In genomic region chr4:148746460-148747314, GRCm38 (mm10) we compare ENCODE assay signal across 15 mouse cellular contexts. TPM values are rescaled to one million over a fixed set of nuclear protein-coding genes. Genes with fewer than 3 reads are reported as not detected.
DNase-seq lines count a peak whose midpoint lies in the region; ATAC-seq and TF ChIP-seq lines count a peak whose summit lies in the region.
"Had no signal": no experiment of that assay in that cellular context is flagged by ENCODE, and none has a peak within 500 bp of the region (broad histone marks: within the 10 kb centered on the region; RNA-seq: fewer than 3 reads in every experiment).

No protein-coding gene starts in this region.

- H3K4me3 ChIP-seq in midbrain, embryonic 11.5 days (ENCODE audit: low read depth, low read length), result no peak overlapping the region
- no peak overlapping the region for H3K4me3 ChIP-seq in midbrain, embryonic 10.5 days
- H3K4me3 ChIP-seq in heart, embryonic 14.5 days (ENCODE audit: control insufficient read depth in 1 of 2, insufficient read depth in 1 of 2, low read depth in 1 of 2, low read length in 2 of 2), result peak overlapping the region; percentile 25 to 40
- no peak overlapping the region for H3K4me3 ChIP-seq in midbrain, embryonic 15.5 days
- H3K4me3 ChIP-seq in intestine, postnatal 0 days (ENCODE audit: low read depth, low read length), result no peak overlapping the region
- H3K4me3 ChIP-seq: lung, embryonic 15.5 days had no signal

- 52% methylated on average over 23 of the region's 23 CpGs for WGBS in midbrain, embryonic 11.5 days
- WGBS in midbrain, embryonic 10.5 days, result 63% methylated on average over 23 of the region's 23 CpGs
- WGBS in heart, embryonic 14.5 days, result 28% methylated on average over 23 of the region's 23 CpGs
- WGBS in midbrain, embryonic 15.5 days, result 40% methylated on average over 23 of the region's 23 CpGs
- 49% methylated on average over 23 of the region's 23 CpGs for WGBS in intestine, postnatal 0 days

- no peaks in the 10 kb centered on the region for H3K36me3 ChIP-seq in midbrain, embryonic 11.5 days (ENCODE audit: control insufficient read depth, insufficient read depth, low read length)
- H3K36me3 ChIP-seq in midbrain, embryonic 10.5 days, result no peaks in the 10 kb centered on the region
- H3K36me3 ChIP-seq in heart, embryonic 14.5 days (ENCODE audit: control insufficient read depth, insufficient read depth, low read length), result no peaks in the 10 kb centered on the region
- H3K36me3 ChIP-seq in midbrain, embryonic 15.5 days (replicated peaks), result no peaks in the 10 kb centered on the region
- no peaks in the 10 kb centered on the region for H3K36me3 ChIP-seq in intestine, postnatal 0 days (ENCODE audit: control insufficient read depth, insufficient read depth)
- H3K36me3 ChIP-seq: lung, embryonic 15.5 days had no signal

- 0 out of 2 replicates have a peak, but pooled peaks have one; percentile 9 for ATAC-seq in midbrain, embryonic 11.5 days (ENCODE audit: low FRiP score)
- 0 out of 2 replicates have a peak, but pooled peaks have one; percentile 17 for ATAC-seq in heart, embryonic 14.5 days (ENCODE audit: insufficient number of reproducible peaks, insufficient read depth, low FRiP score, low read depth)
- no peak for ATAC-seq in midbrain, embryonic 15.5 days (replicated peaks)
- no peak for ATAC-seq in intestine, postnatal 0 days
- ATAC-seq: forebrain, embryonic 16.5 days had no signal

- peak; percentile 44 for DNase-seq in embryo, embryonic 11 days
- no peak for DNase-seq in embryo, embryonic 9.5 days (ENCODE audit: extremely low spot score)
- DNase-seq in midbrain, embryonic 11.5 days (ENCODE audit: low spot score, missing footprints), result no peak
- no peak for DNase-seq in midbrain, embryonic 10.5 days (ENCODE audit: low spot score)
- no peak for DNase-seq in right cerebral cortex, adult 2 months (ENCODE audit: low spot score in 2 of 2)
- DNase-seq: cerebellum, adult 2 months; gastrocnemius, postnatal 14 days; kidney, postnatal 10 days; layer of hippocampus, postnatal 36 days; right cerebral cortex, postnatal 4 days had no signal

- H3K9me3 ChIP-seq in midbrain, embryonic 11.5 days (ENCODE audit: control insufficient read depth, low read length), result no peaks in the 10 kb centered on the region
- H3K9me3 ChIP-seq in midbrain, embryonic 10.5 days (replicated peaks), result no peaks in the 10 kb centered on the region
- no peaks in the 10 kb centered on the region for H3K9me3 ChIP-seq in heart, embryonic 14.5 days (ENCODE audit: control insufficient read depth, low read length)
- H3K9me3 ChIP-seq in midbrain, embryonic 15.5 days, result no peaks in the 10 kb centered on the region
- H3K9me3 ChIP-seq in intestine, postnatal 0 days (ENCODE audit: control insufficient read depth), result no peaks in the 10 kb centered on the region
- H3K9me3 ChIP-seq: lung, embryonic 15.5 days had no signal

- H3K4me2 ChIP-seq in midbrain, embryonic 11.5 days, result no peak overlapping the region
- H3K4me2 ChIP-seq in heart, embryonic 14.5 days (ENCODE audit: low read length), result peak overlapping the region; percentile 63
- no peak overlapping the region for H3K4me2 ChIP-seq in midbrain, embryonic 15.5 days
- no peak overlapping the region for H3K4me2 ChIP-seq in intestine, postnatal 0 days (replicated peaks; ENCODE audit: low read depth)
- H3K4me2 ChIP-seq: lung, embryonic 15.5 days had no signal

- peaks cover 6% of the 10 kb centered on the region; the same call in 1 of the 2 replicates for H3K4me1 ChIP-seq in midbrain, embryonic 11.5 days (ENCODE audit: control insufficient read depth, insufficient read depth, low read length)
- peaks cover 54% of the 10 kb centered on the region for H3K4me1 ChIP-seq in midbrain, embryonic 10.5 days
- H3K4me1 ChIP-seq in heart, embryonic 14.5 days (ENCODE audit: control insufficient read depth in 2 of 2, insufficient read depth in 2 of 2, low read length in 2 of 2), result peaks cover 26 to 52% of the 10 kb centered on the region in 2 experiments
- H3K4me1 ChIP-seq in midbrain, embryonic 15.5 days, result peaks cover 25% of the 10 kb centered on the region
- no peaks in the 10 kb centered on the region for H3K4me1 ChIP-seq in intestine, postnatal 0 days (replicated peaks; ENCODE audit: control insufficient read depth, insufficient read depth, low read length)

- H3K9ac ChIP-seq in midbrain, embryonic 11.5 days (ENCODE audit: low read length), result no peak overlapping the region
- peak overlapping the region; percentile 67 for H3K9ac ChIP-seq in heart, embryonic 14.5 days (ENCODE audit: low read length)
- H3K9ac ChIP-seq in midbrain, embryonic 15.5 days, result no peak overlapping the region
- H3K9ac ChIP-seq in intestine, postnatal 0 days (ENCODE audit: low read depth, low read length), result no peak overlapping the region; the same call in 1 of the 2 replicates
- H3K9ac ChIP-seq: lung, embryonic 15.5 days had no signal

- TF ChIP-seq CTCF in intestine, postnatal 0 days (IDR thresholded peaks at IDR 0.05; ENCODE audit: low read depth), result no peak

- peak overlapping the region; percentile 35; the same call in 1 of the 2 replicates for H3K27ac ChIP-seq in midbrain, embryonic 11.5 days (ENCODE audit: low read depth, low read length)
- no peak overlapping the region for H3K27ac ChIP-seq in midbrain, embryonic 10.5 days (replicated peaks)
- peak overlapping the region; percentile 94 for H3K27ac ChIP-seq in heart, embryonic 14.5 days (replicated peaks in 1 of 2; ENCODE audit: control insufficient read depth in 1 of 2, insufficient read depth in 1 of 2, low read depth in 2 of 2, low read length in 2 of 2)
- H3K27ac ChIP-seq in midbrain, embryonic 15.5 days, result 0 out of 2 replicates have a peak overlapping the region, but pooled peaks have one; percentile 46
- H3K27ac ChIP-seq in intestine, postnatal 0 days (ENCODE audit: low read depth, low read length), result no peak overlapping the region
- H3K27ac ChIP-seq: lung, embryonic 15.5 days had no signal

- peaks cover 22% of the 10 kb centered on the region; the same call in 1 of the 2 replicates for H3K27me3 ChIP-seq in midbrain, embryonic 11.5 days (ENCODE audit: control insufficient read depth, insufficient read depth, low read length)
- H3K27me3 ChIP-seq in midbrain, embryonic 10.5 days (ENCODE audit: low read depth, poor library complexity, severe bottlenecking), result peaks cover 96% of the 10 kb centered on the region
- 0 out of 2 replicates have a peak, but pooled peaks cover 3% of the 10 kb centered on the region for H3K27me3 ChIP-seq in heart, embryonic 14.5 days (ENCODE audit: control insufficient read depth, insufficient read depth, low read length)
- H3K27me3 ChIP-seq in midbrain, embryonic 15.5 days (replicated peaks), result peaks cover 14% of the 10 kb centered on the region; the same call in 1 of the 2 replicates
- peaks cover 42% of the 10 kb centered on the region for H3K27me3 ChIP-seq in intestine, postnatal 0 days (replicated peaks; ENCODE audit: control insufficient read depth, insufficient read depth, low read length)

RNA-seq across cellular contexts. Expression of gene Casz1, which starts 57.5 kb away (rescaled TPM):
- polyA plus RNA-seq in midbrain, embryonic 11.5 days (2014; fragmentation: Nextera tagmentation; extraction: Ambion mirVana), result 1.6 TPM in 2 replicates
- 2.9 and 6.3 TPM in 2 replicates for polyA plus RNA-seq in midbrain, embryonic 10.5 days (2016; fragmentation: Nextera tagmentation; extraction: Ambion mirVana)
- polyA plus RNA-seq in heart, embryonic 14.5 days (2014; fragmentation: Nextera tagmentation; extraction: Ambion mirVana), result 24.6 and 26.6 TPM in 2 replicates
- 2.8 and 2.9 TPM in 2 replicates for polyA plus RNA-seq in midbrain, embryonic 15.5 days (2015; fragmentation: Nextera tagmentation; extraction: Ambion mirVana)
- polyA plus RNA-seq in intestine, postnatal 0 days (2015; fragmentation: Nextera tagmentation; extraction: Ambion mirVana), result 5.6 and 6.6 TPM in 2 replicates

Comparison
In these comparisons a context has a peak if more than half of its experiments do, and no peak if none do; other contexts are left out.
1. ATAC-seq: peak in midbrain, embryonic 11.5 days (single experiment) and heart, embryonic 14.5 days (single experiment); none in midbrain, embryonic 15.5 days (single experiment) and intestine, postnatal 0 days (single experiment).
2. H3K27ac ChIP-seq: peak in midbrain, embryonic 11.5 days (single experiment), heart, embryonic 14.5 days (2 of 2) and midbrain, embryonic 15.5 days (single experiment); none in midbrain, embryonic 10.5 days (single experiment) and intestine, postnatal 0 days (single experiment).
3. H3K4me3 ChIP-seq: peak in heart, embryonic 14.5 days (2 of 2); none in midbrain, embryonic 11.5 days (single experiment), midbrain, embryonic 10.5 days (single experiment), midbrain, embryonic 15.5 days (single experiment) and intestine, postnatal 0 days (single experiment).